Mouse (Mus musculus) embryonic fibroblast, embryonic 13.5 days (primary cell): ENCODE data around the gene Pax7. TPM values are rescaled to one million over a fixed set of nuclear protein-coding genes. Genes with fewer than 3 reads are reported as not detected.

Source experiments
- H3K27ac ChIP-seq: 2 replicates; pipeline ENCODE4 v1.5.1; 2012; ENCODE audit warnings: low read length, control low read depth, inconsistent platforms; ENCODE audit not compliant: insufficient read depth
- H3K4me1 ChIP-seq: 2 replicates; pipeline ENCODE4 v1.6.1; 2011; ENCODE audit warnings: low read length; ENCODE audit not compliant: control insufficient read depth, insufficient read depth
- H3K4me3 ChIP-seq: 2 replicates; pipeline ENCODE4 v1.5.1; 2011; ENCODE audit warnings: mild to moderate bottlenecking, control low read depth, low read length; ENCODE audit not compliant: insufficient read depth
- CTCF ChIP-seq: IDR thresholded peaks from 2 replicates; pipeline ENCODE4 v1.5.1; 2011; ENCODE audit warnings: mild to moderate bottlenecking, control low read depth, low read length, moderate library complexity, borderline replicate concordance; ENCODE audit not compliant: insufficient read depth
- POLR2A ChIP-seq: IDR thresholded peaks from 2 replicates; pipeline ENCODE4 v1.6.1; 2011; ENCODE audit warnings: low read depth, mild to moderate bottlenecking, control low read depth, low read length, moderate library complexity
- polyA plus RNA-seq: library from polyadenylated mRNA; stranded (reverse); fragments of >200 nt; gene quantifications from 2 replicates; pipeline ENCODE4 v1.2.4, GENCODE M21; 2011; ENCODE audit warnings: low read depth; ENCODE audit not compliant: missing spikeins, insufficient read length

Pax7 gene
- polyA plus RNA-seq, 1 experiment = 0.51 TPM

GRCm38 (mm10) chr4:139811475-139811874 lies 21.9 kb downstream of the Pax7 start:
- H3K4me1 ChIP-seq = no peaks in the 10 kb centered on the region
- no peak overlapping the region for H3K27ac ChIP-seq
- TF ChIP-seq CTCF = no peak
- no peak for TF ChIP-seq POLR2A
- H3K4me3 ChIP-seq = no peak overlapping the region

DNA sequence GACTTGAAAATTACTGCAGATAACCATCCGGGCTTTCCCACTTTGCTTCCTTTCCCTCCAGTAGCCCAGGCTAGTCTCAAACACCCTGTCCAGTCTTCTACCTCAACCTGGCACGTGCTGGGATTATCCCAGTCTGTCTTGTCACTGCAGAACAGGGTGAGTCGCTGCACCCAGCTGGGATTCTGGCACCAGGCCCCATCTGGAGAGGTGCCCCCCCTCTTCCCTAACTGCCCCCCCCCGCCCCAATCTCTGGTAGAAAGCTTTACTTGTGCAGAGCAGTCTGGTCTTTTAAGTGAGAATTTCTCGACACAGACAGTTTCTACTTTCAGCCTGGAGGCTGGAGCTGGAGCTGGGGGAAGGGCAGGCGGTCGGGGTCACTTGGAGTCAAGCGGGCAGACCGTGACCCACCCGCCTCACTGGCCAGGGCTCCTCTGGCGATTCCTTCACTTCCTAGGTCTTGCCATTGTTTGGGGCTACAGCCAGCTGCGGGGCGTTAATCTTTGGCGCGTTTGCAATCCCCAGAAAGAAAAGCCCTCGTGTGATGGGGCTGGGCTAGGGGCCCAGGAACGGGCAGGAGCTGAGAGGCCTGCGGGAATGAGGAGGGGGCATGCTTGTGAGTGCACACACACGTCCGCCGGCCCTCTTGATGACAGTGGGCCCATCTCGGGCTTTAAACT lies 22.4 kb downstream of the Pax7 start:
- no peak overlapping the region for H3K27ac ChIP-seq
- no peaks in the 10 kb centered on the region for H3K4me1 ChIP-seq
- TF ChIP-seq CTCF (no peak), POLR2A (no peak)
- no peak overlapping the region for H3K4me3 ChIP-seq

- Histone ChIP-seq H3K4me3 (no peak overlapping the region), H3K27ac (no peak overlapping the region), H3K4me1 (no peaks in the 10 kb centered on the region)
- TF ChIP-seq POLR2A (no peak), CTCF (no peak)
These were observed 23.9 kb downstream of the Pax7 start for GRCm38 (mm10) chr4:139809381-139809820.

DNA sequence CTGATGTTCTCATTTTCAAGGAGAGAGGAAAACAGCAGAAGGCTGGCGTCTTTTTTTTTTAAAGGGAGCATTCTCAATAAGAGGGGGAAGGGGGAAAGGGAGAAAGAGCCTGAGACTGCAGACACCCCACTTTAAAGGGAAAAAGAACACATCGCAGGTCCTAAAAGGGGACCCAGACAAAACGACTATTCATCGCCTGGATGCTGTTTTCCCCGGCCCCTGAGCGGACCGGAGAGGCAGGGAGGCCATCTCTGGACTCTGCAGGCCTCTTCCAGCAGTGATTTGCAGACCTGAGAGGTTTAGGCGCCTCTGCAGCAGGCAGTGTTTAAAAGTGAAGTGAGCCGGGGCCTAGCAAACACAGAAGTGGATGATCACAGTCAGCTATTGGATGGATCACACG lies 25.5 kb downstream of the Pax7 start:
- TF ChIP-seq CTCF (no peak), POLR2A (no peak)
- Histone ChIP-seq H3K4me3 (no peak overlapping the region), H3K4me1 (no peaks in the 10 kb centered on the region), H3K27ac (no peak overlapping the region)

GRCm38 (mm10) chr4:139807191-139807808 lies 26.0 kb downstream of the Pax7 start:
- TF ChIP-seq CTCF (no peak), POLR2A (no peak)
- H3K4me3 ChIP-seq = no peak overlapping the region
- no peaks in the 10 kb centered on the region for H3K4me1 ChIP-seq
- H3K27ac ChIP-seq = no peak overlapping the region

- Histone ChIP-seq H3K27ac (no peak overlapping the region), H3K4me1 (no peaks in the 10 kb centered on the region), H3K4me3 (no peak overlapping the region)
- TF ChIP-seq POLR2A (no peak), CTCF (no peak)
These were observed 28.4 kb downstream of the Pax7 start for GRCm38 (mm10) chr4:139804896-139805295.

DNA sequence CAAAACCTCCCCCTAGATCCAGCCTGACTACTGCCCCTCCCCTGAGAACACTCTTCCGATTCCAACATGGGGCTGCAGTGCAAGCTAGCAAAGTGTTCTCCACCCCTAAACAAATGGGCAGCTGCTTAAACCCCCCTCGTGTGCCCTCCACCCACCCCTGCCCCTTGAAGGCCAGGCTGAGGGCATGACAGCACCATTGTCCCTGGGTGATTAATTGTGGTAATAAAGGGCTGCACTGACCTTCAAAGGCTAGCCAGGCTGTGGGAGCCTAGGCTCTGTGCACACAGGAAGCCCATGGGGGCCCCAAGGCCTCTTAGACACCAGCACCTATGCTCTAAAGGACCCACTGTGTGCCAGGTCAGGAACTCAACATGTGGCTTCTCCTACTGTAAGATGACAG lies 29.3 kb downstream of the Pax7 start:
- H3K4me3 ChIP-seq = no peak overlapping the region
- TF ChIP-seq POLR2A (no peak), CTCF (no peak)
- no peaks in the 10 kb centered on the region for H3K4me1 ChIP-seq
- no peak overlapping the region for H3K27ac ChIP-seq

GRCm38 (mm10) chr4:139799436-139800100 lies 33.8 kb downstream of the Pax7 start:
- Histone ChIP-seq H3K27ac (no peak overlapping the region), H3K4me3 (no peak overlapping the region), H3K4me1 (no peaks in the 10 kb centered on the region)
- no peak for TF ChIP-seq POLR2A
- no peak for TF ChIP-seq CTCF

- H3K4me1 ChIP-seq = no peaks in the 10 kb centered on the region
- no peak for TF ChIP-seq POLR2A
- TF ChIP-seq CTCF = no peak
- H3K4me3 ChIP-seq = no peak overlapping the region
- H3K27ac ChIP-seq = no peak overlapping the region
These were observed 36.0 kb downstream of the Pax7 start for GRCm38 (mm10) chr4:139797344-139797743.

DNA sequence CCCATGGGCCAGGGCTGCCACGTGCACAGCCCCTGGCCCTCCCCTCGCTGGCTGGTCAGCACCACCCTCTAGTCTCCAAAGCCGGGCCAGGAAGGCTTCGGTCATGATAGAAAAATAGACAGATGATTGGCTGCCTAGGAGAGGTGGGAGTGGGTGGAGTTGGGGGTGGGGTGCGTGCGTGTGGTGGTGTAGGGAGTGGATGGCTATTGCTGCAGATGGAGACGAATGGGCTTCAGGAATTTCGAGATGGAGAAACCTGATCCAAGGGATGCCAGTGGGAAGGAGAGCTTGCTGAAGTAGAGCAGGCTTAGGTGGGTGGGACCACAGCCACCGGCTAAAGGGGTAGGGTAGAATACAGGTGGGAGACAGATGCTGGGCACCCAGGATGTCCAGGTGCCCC lies 37.2 kb downstream of the Pax7 start:
- H3K4me3 ChIP-seq = no peak overlapping the region
- no peak overlapping the region for H3K27ac ChIP-seq
- TF ChIP-seq POLR2A = no peak
- no peak for TF ChIP-seq CTCF
- no peaks in the 10 kb centered on the region for H3K4me1 ChIP-seq
